Mouse (Mus musculus) liver, embryonic 14.5 days (tissue): ENCODE measurements at regions not wholly inside any gene's neighbourhood (a gene's known extent, or its start where the extent isn't known, plus 50 kb on each side); places are given as distances from the start of the nearest gene placed in this dataset.

Experiments used
- ATAC-seq: fragments of 200-750 bp; cut with Nextera tagmentation; 2 replicates; pipeline ENCODE4 v1.8.0; 2017; ENCODE audit warnings: moderate number of reproducible peaks, mild to moderate bottlenecking, moderate library complexity; ENCODE audit not compliant: insufficient read depth
- DNase-seq, 3 experiments: peaks; one replicate each; pipeline ENCODE4 v3.0.0-alpha.2; 2012 to 2013; ENCODE audit warnings: low read depth in 3 of 3, low spot score in 3 of 3
- H3K27ac ChIP-seq: fragments of 300-500 bp; sonication (generic); 2 replicates; pipeline ENCODE4 v1.5.1; 2014; ENCODE audit warnings: moderate library complexity, mild to moderate bottlenecking, control low read depth, inconsistent platforms
- H3K27me3 ChIP-seq: fragments of 300-500 bp; sonication (generic); 2 replicates; pipeline ENCODE4 v1.6.1; 2014; ENCODE audit warnings: mild to moderate bottlenecking, low read length, moderate library complexity; ENCODE audit not compliant: control insufficient read depth, insufficient read depth
- H3K36me3 ChIP-seq: fragments of 300-500 bp; sonication (generic); replicated peaks from 2 replicates; pipeline ENCODE4 v1.6.1; 2014; ENCODE audit warnings: low read depth; ENCODE audit not compliant: control insufficient read depth, insufficient read depth
- H3K4me1 ChIP-seq, 2 experiments: fragments of 200-500 bp in 1 of 2; fragments of 300-500 bp in 1 of 2; sonication (generic) in 1 of 2; replicated peaks; 2 replicates each; pipeline ENCODE4 v1.6.1; 2012 to 2014; ENCODE audit warnings: antibody characterized with exemption in 1 of 2, inconsistent platforms in 1 of 2, low read length in 1 of 2; ENCODE audit not compliant: control insufficient read depth in 2 of 2, insufficient read depth in 2 of 2
- H3K4me2 ChIP-seq: fragments of 300-500 bp; sonication (generic); 2 replicates; pipeline ENCODE4 v1.6.1; 2014; ENCODE audit warnings: low read depth, mild to moderate bottlenecking, control low read depth, moderate library complexity
- H3K4me3 ChIP-seq, 2 experiments: fragments of 200-500 bp in 1 of 2; fragments of 300-500 bp in 1 of 2; sonication (generic) in 1 of 2; 2 replicates each; pipeline ENCODE4 v1.5.1; 2012 to 2014; ENCODE audit warnings: low read depth in 2 of 2, low read length in 2 of 2, mild to moderate bottlenecking in 2 of 2, control low read depth in 1 of 2, inconsistent platforms in 1 of 2, moderate library complexity in 1 of 2; ENCODE audit not compliant: insufficient read depth in 1 of 2
- H3K9ac ChIP-seq: fragments of 300-500 bp; sonication (generic); replicated peaks from 2 replicates; pipeline ENCODE4 v1.6.1; 2014; ENCODE audit warnings: mild to moderate bottlenecking, control low read depth, moderate library complexity
- H3K9me3 ChIP-seq: fragments of 300-500 bp; sonication (generic); 2 replicates; pipeline ENCODE4 v1.6.1; 2016; ENCODE audit warnings: low read length, mixed read lengths; ENCODE audit not compliant: control insufficient read depth
- CTCF ChIP-seq: IDR thresholded peaks from 2 replicates; pipeline ENCODE4 v1.5.1; 2016; ENCODE audit warnings: antibody characterized with exemption, low read depth, control low read depth
- EP300 ChIP-seq: IDR thresholded peaks from 2 replicates; pipeline ENCODE4 v1.6.1; 2016; ENCODE audit warnings: antibody characterized with exemption, low read depth
- WGBS: fragments of 180-500 bp; shearing (Covaris S2); extraction: QIAGEN DNeasy Blood & Tissue Kit; methylation state at CpG from one replicate; pipeline ENCODE4 v1.1.7; 2014; ENCODE audit not compliant: insufficient replicate concordance; 5-methylcytosine and 5-hydroxymethylcytosine counted together

DNA sequence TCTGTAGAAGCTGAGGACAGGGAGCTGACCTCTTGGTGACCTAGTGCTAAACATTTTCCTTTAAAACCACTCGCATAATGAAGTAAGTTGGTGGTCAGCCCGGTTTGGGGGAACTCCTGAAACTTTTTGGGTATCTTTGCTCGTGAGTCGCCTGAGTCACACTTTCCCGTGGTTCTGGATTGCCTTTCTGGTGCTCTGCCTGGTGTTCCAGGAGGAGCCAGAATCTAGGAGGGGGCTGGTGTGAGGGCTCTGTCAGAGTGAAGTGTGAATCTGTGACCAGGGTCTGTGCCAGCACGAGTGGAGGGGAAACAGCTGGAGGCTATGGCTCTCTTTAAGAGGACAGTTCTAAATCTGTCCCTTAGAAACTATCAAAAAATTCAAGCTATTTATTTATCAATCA, 141.8 kb upstream of the Rap1b start:
- TF ChIP-seq CTCF: no peak
- TF ChIP-seq EP300: no peak
- 34% methylated on average over 6 of the region's 6 CpGs for WGBS
- no peak for ATAC-seq

DNA sequence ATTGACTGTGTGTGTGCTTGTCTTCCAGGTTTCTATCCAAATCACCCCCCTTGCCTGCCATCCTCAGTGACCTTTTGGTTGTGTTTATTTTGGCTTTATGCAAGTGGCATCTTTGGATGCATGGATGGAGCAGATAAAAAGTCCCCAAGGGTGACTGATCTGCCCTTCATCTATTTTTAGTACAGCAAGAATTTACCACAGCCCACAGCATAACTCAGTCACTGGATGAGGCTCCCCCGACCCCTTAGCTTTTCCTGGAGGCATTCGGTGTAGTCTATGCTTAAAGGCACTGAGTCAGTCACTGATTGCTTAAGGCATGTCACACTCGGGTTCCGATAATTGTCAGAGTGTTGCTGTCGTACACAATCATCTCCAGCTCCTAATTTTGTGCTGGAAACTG, 142.2 kb upstream of the Rap1b start:
- no peak for DNase-seq
- Histone ChIP-seq H3K4me1 (peaks cover 0 to 4% of the 10 kb centered on the region in 2 experiments; a peak in 1 of 4 replicates), H3K9me3 (no peaks in the 10 kb centered on the region), H3K9ac (no peak overlapping the region), H3K4me3 (no peak overlapping the region), H3K27ac (no peak overlapping the region), H3K4me2 (no peak overlapping the region), H3K36me3 (no peaks in the 10 kb centered on the region), H3K27me3 (no peaks in the 10 kb centered on the region)
- no peak for TF ChIP-seq EP300
- TF ChIP-seq CTCF: no peak
- no peak for ATAC-seq
- 17% methylated on average over 5 of the region's 5 CpGs for WGBS

More for the DNA sequence above, 141.8 kb upstream of the Rap1b start:
- Histone ChIP-seq H3K9ac (no peak overlapping the region), H3K4me1 (peaks cover 0 to 4% of the 10 kb centered on the region in 2 experiments; a peak in 1 of 4 replicates), H3K4me2 (no peak overlapping the region), H3K27me3 (no peaks in the 10 kb centered on the region), H3K4me3 (no peak overlapping the region), H3K27ac (no peak overlapping the region), H3K9me3 (no peaks in the 10 kb centered on the region), H3K36me3 (no peaks in the 10 kb centered on the region)
- no peak for DNase-seq

DNA sequence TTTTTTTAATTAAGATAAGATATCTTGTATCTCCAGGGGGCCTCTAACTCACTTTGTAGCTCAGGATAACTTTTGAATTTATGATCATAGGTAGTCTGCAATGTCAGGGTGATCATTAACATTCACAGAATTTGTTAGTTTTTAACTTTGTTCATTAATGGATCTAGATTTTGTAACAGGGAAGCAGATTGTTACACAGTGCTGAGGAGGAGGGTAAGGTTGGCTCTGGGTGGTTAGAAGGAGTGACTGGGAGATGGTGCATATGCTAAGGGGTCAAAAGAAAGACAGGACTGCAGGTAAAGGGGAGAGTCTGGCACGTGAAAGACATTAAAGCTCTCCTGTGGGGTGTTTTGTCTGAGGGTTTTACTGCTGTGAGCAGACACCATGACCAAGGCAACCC, 145.3 kb upstream of the Rap1b start:
- TF ChIP-seq CTCF (no peak), EP300 (no peak)
- WGBS: 48% methylated on average over 1 of the region's 1 CpGs

DNA sequence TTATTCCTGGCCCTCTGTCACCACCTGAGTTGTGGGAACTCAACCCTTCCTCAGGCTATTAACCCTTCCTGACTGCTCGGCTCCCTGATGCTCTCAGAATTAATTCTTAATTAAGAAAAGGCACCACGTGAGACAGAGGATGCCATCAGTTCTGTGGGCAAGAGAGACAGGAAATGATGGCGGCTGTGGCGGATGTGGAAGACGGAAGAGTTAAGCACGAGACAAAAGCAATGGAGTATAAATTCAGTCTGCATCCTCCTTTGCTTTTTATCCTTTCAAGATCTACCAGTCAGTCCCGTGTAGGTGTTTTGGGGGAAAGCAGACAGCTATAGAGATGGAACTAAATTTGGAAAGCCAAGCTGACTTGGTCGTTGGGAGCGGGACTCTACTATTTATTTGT, 146.5 kb upstream of the Rap1b start:
- Histone ChIP-seq H3K27me3 (no peaks in the 10 kb centered on the region), H3K9me3 (no peaks in the 10 kb centered on the region), H3K9ac (no peak overlapping the region), H3K27ac (no peak overlapping the region), H3K4me3 (no peak overlapping the region), H3K4me1 (no peaks in the 10 kb centered on the region), H3K4me2 (no peak overlapping the region), H3K36me3 (no peaks in the 10 kb centered on the region)
- ATAC-seq (no peak), DNase-seq (no peak)
- TF ChIP-seq EP300 (no peak), CTCF (no peak)
- WGBS: 55% methylated on average over 9 of the region's 9 CpGs

More for the DNA sequence above, 145.3 kb upstream of the Rap1b start:
- Histone ChIP-seq H3K27me3 (no peaks in the 10 kb centered on the region), H3K4me2 (no peak overlapping the region), H3K36me3 (no peaks in the 10 kb centered on the region), H3K9ac (no peak overlapping the region), H3K9me3 (no peaks in the 10 kb centered on the region), H3K4me1 (no peaks in the 10 kb centered on the region), H3K4me3 (no peak overlapping the region), H3K27ac (no peak overlapping the region)
- ATAC-seq: no peak
- DNase-seq: no peak

DNA sequence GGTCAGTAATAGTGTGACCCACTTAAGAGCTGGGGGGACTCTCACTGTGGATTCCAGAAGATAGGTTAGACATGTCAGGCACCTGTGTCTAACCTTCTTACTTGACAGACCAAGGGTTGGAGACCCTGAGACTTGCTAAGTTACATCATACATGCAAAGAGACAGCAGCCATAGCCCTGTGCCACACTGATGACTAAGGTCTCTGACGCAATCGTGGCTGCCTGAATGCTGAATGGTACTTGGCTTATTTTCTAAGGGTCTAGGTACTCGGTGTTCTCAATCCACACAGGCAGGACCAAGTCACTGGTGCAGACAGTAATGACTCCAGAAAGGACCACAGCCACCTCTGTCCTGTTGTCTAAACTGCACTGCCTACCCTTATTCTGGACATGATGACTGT, 147.8 kb upstream of the Mdm1 start:
- no peaks in the 10 kb centered on the region for H3K36me3 ChIP-seq
- TF ChIP-seq EP300 (no peak), CTCF (no peak)
- DNase-seq (no peak), ATAC-seq (no peak)
- no peak overlapping the region for H3K9ac ChIP-seq
- H3K4me1 ChIP-seq: no peaks in the 10 kb centered on the region
- no peak overlapping the region for H3K4me2 ChIP-seq
- H3K27ac ChIP-seq: no peak overlapping the region
- 68% methylated on average over 3 of the region's 3 CpGs for WGBS
- no peaks in the 10 kb centered on the region for H3K9me3 ChIP-seq
- no peak overlapping the region for H3K4me3 ChIP-seq
- H3K27me3 ChIP-seq: no peaks in the 10 kb centered on the region

DNA sequence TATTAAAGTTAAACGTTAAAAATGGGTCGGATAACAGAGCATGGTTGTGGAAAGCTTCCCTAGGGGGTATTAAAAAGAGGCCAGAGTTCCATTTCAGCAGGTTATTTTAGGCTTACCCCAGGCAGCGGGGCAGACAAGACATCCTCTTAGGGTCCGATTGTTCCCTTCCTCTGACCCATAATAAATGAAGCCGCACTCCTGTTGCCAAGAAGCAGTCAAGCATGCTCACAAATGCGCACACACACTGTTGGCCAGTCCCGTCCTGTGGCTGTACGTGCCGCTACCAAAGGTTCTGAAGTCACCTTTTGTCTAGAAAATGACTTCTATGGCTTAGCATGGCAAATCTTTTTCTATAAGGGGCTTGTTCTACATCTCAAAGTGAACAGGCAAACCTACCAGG, 146.8 kb upstream of the Mdm1 start:
- Histone ChIP-seq H3K36me3 (no peaks in the 10 kb centered on the region), H3K27me3 (no peaks in the 10 kb centered on the region), H3K4me1 (no peaks in the 10 kb centered on the region), H3K27ac (no peak overlapping the region), H3K9me3 (no peaks in the 10 kb centered on the region), H3K4me2 (no peak overlapping the region), H3K9ac (no peak overlapping the region), H3K4me3 (no peak overlapping the region)
- ATAC-seq: no peak
- TF ChIP-seq EP300 (no peak), CTCF (no peak)
- WGBS: 73% methylated on average over 9 of the region's 9 CpGs
- DNase-seq: no peak
